Mouse (Mus musculus): ENCODE data around the gene Sgk1. TPM values are rescaled to one million over a fixed set of nuclear protein-coding genes. Genes with fewer than 3 reads are reported as not detected.

The Sgk1 gene
- total and polyA plus RNA-seq, 3 experiments, result 0.76 to 16.0 (median 4.3) TPM

- no peak overlapping the region for H3K4me2 ChIP-seq (ENCODE audit: insufficient read depth, low read depth, poor library complexity, severe bottlenecking)
- no peak for TF ChIP-seq PAX5 (IDR thresholded peaks at IDR 0.05; ENCODE audit: low read length)
- no peak for TF ChIP-seq USF2 (conservative IDR thresholded peaks at IDR 0.05; ENCODE audit: low read depth, low read length)
- no peak for TF ChIP-seq IRF4 (IDR thresholded peaks at IDR 0.05; ENCODE audit: low read depth, low read length)
- TF ChIP-seq UBTF (IDR thresholded peaks at IDR 0.05; ENCODE audit: low read depth, low read length), result no peak
- no peak for TF ChIP-seq CHD2 (IDR thresholded peaks at IDR 0.05; ENCODE audit: low read length)
- no peak for TF ChIP-seq ZC3H11A (IDR thresholded peaks at IDR 0.05; ENCODE audit: low read depth, low read length)
- no peak for TF ChIP-seq JUND (conservative IDR thresholded peaks at IDR 0.05; ENCODE audit: low read depth, low read length)
- no peak for TF ChIP-seq RCOR1 (conservative IDR thresholded peaks at IDR 0.05; ENCODE audit: low read depth, low read length)
- TF ChIP-seq MAFK (IDR thresholded peaks at IDR 0.05; ENCODE audit: insufficient replicate concordance, low read length), result no peak
- TF ChIP-seq MYC (IDR thresholded peaks at IDR 0.05; ENCODE audit: low read depth, low read length), result no peak
- TF ChIP-seq ZKSCAN1 (IDR thresholded peaks at IDR 0.05; ENCODE audit: borderline replicate concordance, low read depth, low read length), result no peak
- TF ChIP-seq ZNF384 (IDR thresholded peaks at IDR 0.05; ENCODE audit: low read depth, low read length), result no peak
- TF ChIP-seq NELFE (IDR thresholded peaks at IDR 0.05; ENCODE audit: low read depth, low read length), result no peak
- H3K9ac ChIP-seq (ENCODE audit: insufficient read depth, low read depth), result no peak overlapping the region
- H3K79me2 ChIP-seq (replicated peaks; ENCODE audit: control insufficient read depth, extremely low read depth, insufficient read depth, poor library complexity, severe bottlenecking), result no peaks in the 10 kb centered on the region
- DNase-seq (ENCODE audit: extremely low read depth), result no peak
- no peak overlapping the region for H3K27ac ChIP-seq (ENCODE audit: insufficient read depth, low read depth)
- H3K27me3 ChIP-seq (replicated peaks), result no peaks in the 10 kb centered on the region
- H3K36me3 ChIP-seq (replicated peaks in 1 of 2; ENCODE audit: control insufficient read depth in 1 of 2, insufficient read depth in 1 of 2, low read length in 1 of 2), result no peaks in the 10 kb centered on the region
- H3K4me1 ChIP-seq (ENCODE audit: control insufficient read depth in 1 of 2, insufficient read depth in 2 of 2), result peaks cover 0 to 5% of the 10 kb centered on the region in 2 experiments; a peak in 2 of 4 replicates
- dilution Hi-C loops (cut with MboI; ENCODE audit: extremely low pct_ligation_motif_present, extremely low pct_unique_long_range_greater_than_20kb, low sequenced_read_pairs), result no loop called here
- no peaks in the 10 kb centered on the region for H3K9me3 ChIP-seq (replicated peaks; ENCODE audit: low read length)
- no peak overlapping the region for H3K4me3 ChIP-seq (replicated peaks in 1 of 3; ENCODE audit: low read depth in 2 of 3, low read length in 2 of 3, poor library complexity in 1 of 3)
- in situ Hi-C loops (cut with MboI; ENCODE audit: low pct_ligation_motif_present, low pct_unique_long_range_greater_than_20kb, low sequenced_read_pairs), result no loop called here
These were observed 2.5 kb downstream of the Sgk1 start for GRCm38 (mm10) chr10:21884534-21884933.

GRCm38 (mm10) chr10:21889141-21889765 lies 7.3 kb downstream of the Sgk1 start:
- Histone ChIP-seq H3K9ac (ENCODE audit: insufficient read depth, low read depth) (no peak overlapping the region), H3K27me3 (replicated peaks) (no peaks in the 10 kb centered on the region), H3K4me3 (replicated peaks in 1 of 3; ENCODE audit: low read depth in 2 of 3, low read length in 2 of 3, poor library complexity in 1 of 3) (no peak overlapping the region), H3K79me2 (replicated peaks; ENCODE audit: control insufficient read depth, extremely low read depth, insufficient read depth, poor library complexity, severe bottlenecking) (no peaks in the 10 kb centered on the region), H3K36me3 (replicated peaks in 1 of 2; ENCODE audit: control insufficient read depth in 1 of 2, insufficient read depth in 1 of 2, low read length in 1 of 2) (no peaks in the 10 kb centered on the region), H3K4me2 (ENCODE audit: insufficient read depth, low read depth, poor library complexity, severe bottlenecking) (no peak overlapping the region), H3K9me3 (replicated peaks; ENCODE audit: low read length) (no peaks in the 10 kb centered on the region), H3K4me1 (ENCODE audit: control insufficient read depth in 1 of 2, insufficient read depth in 2 of 2) (peaks cover 0 to 6% of the 10 kb centered on the region in 2 experiments; a peak in 2 of 4 replicates), H3K27ac (ENCODE audit: insufficient read depth, low read depth) (no peak overlapping the region)
- in situ Hi-C loops (cut with MboI; ENCODE audit: low pct_ligation_motif_present, low pct_unique_long_range_greater_than_20kb, low sequenced_read_pairs) (no loop called here), dilution Hi-C loops (cut with MboI; ENCODE audit: extremely low pct_ligation_motif_present, extremely low pct_unique_long_range_greater_than_20kb, low sequenced_read_pairs) (no loop called here)
- TF ChIP-seq GABPA (IDR thresholded peaks at IDR 0.05; ENCODE audit: insufficient replicate concordance, low read depth, low read length) (no peak), EP300 (IDR thresholded peaks at IDR 0.05; ENCODE audit: low read length) (no peak), MXI1 (IDR thresholded peaks at IDR 0.05; ENCODE audit: low read depth, low read length) (no peak), SMC3 (IDR thresholded peaks at IDR 0.05; ENCODE audit: low read depth, low read length) (no peak), BHLHE40 (IDR thresholded peaks at IDR 0.05; ENCODE audit: low read depth, low read length) (no peak), UBTF (IDR thresholded peaks at IDR 0.05; ENCODE audit: low read depth, low read length) (no peak), ZC3H11A (IDR thresholded peaks at IDR 0.05; ENCODE audit: low read depth, low read length) (no peak), ELF1 (IDR thresholded peaks at IDR 0.05; ENCODE audit: low read depth, low read length) (no peak), SIN3A (IDR thresholded peaks at IDR 0.05; ENCODE audit: low read length) (no peak), MAX (IDR thresholded peaks at IDR 0.05; ENCODE audit: low read length) (no peak), NRF1 (IDR thresholded peaks at IDR 0.05; ENCODE audit: low read depth, low read length) (no peak), RCOR1 (conservative IDR thresholded peaks at IDR 0.05; ENCODE audit: low read depth, low read length) (no peak)
- DNase-seq (ENCODE audit: extremely low read depth), result no peak

All from CH12.LX (cell line).